In genomic region chr11:81014776-81015175, GRCm38 (mm10) we compare ENCODE assay signal across 25 mouse cellular contexts.
DNase-seq lines count a peak whose midpoint lies in the region; ATAC-seq lines count a peak whose summit lies in the region.
"Had no signal": no experiment of that assay in that cellular context is flagged by ENCODE, and none has a peak within 500 bp of the region (broad histone marks: within the 10 kb centered on the region; RNA-seq: fewer than 3 reads in every experiment).

No protein-coding gene starts in this region.

- DNase-seq in cerebellum, adult 18-20 months, result peak; percentile 39 to 43
- DNase-seq in cerebellum, adult 8-10 months, result no peak
- DNase-seq in cerebellum, adult 9-10 months, result peak; percentile 28
- peak; percentile 41 to 60 for DNase-seq in cerebellum, postnatal 14 days
- no peak for DNase-seq in right cerebral cortex, adult 2 months (ENCODE audit: low spot score in 2 of 2)
- no peak for DNase-seq in adrenal gland, postnatal 14 days
- DNase-seq: adrenal gland, adult 2 months; adrenal gland, postnatal 25 days; gastrocnemius, postnatal 25 days; heart, adult 18-20 months; heart, postnatal 10 days; heart, postnatal 36 days; kidney, adult 11 months; kidney, adult 9 months had no signal

- H3K27ac ChIP-seq in forebrain, embryonic 13.5 days, result no peak overlapping the region
- H3K27ac ChIP-seq: embryonic facial prominence, embryonic 12.5 days; embryonic facial prominence, embryonic 15.5 days; forebrain, embryonic 15.5 days; heart, embryonic 15.5 days; hindbrain, embryonic 10.5 days; hindbrain, embryonic 13.5 days; intestine, embryonic 15.5 days had no signal

- 91% methylated on average over 8 of the region's 8 CpGs for WGBS in forebrain, embryonic 13.5 days

- H3K4me1 ChIP-seq in forebrain, embryonic 13.5 days, result peaks cover 22% of the 10 kb centered on the region
- H3K4me1 ChIP-seq: embryonic facial prominence, embryonic 12.5 days; embryonic facial prominence, embryonic 15.5 days; heart, embryonic 12.5 days; heart, embryonic 15.5 days; hindbrain, embryonic 10.5 days; intestine, embryonic 15.5 days had no signal

- H3K9me3 ChIP-seq in forebrain, embryonic 13.5 days (replicated peaks), result peaks cover 6% of the 10 kb centered on the region
- H3K9me3 ChIP-seq: embryonic facial prominence, embryonic 12.5 days; embryonic facial prominence, embryonic 15.5 days; forebrain, embryonic 15.5 days; heart, embryonic 15.5 days; hindbrain, embryonic 10.5 days; hindbrain, embryonic 13.5 days; intestine, embryonic 15.5 days had no signal

- no peak overlapping the region for H3K4me3 ChIP-seq in forebrain, embryonic 13.5 days
- H3K4me3 ChIP-seq: embryonic facial prominence, embryonic 12.5 days; embryonic facial prominence, embryonic 15.5 days; forebrain, embryonic 15.5 days; heart, embryonic 12.5 days; heart, embryonic 15.5 days; hindbrain, embryonic 10.5 days; hindbrain, embryonic 13.5 days; intestine, embryonic 15.5 days had no signal

- no peaks in the 10 kb centered on the region for H3K27me3 ChIP-seq in forebrain, embryonic 13.5 days
- H3K27me3 ChIP-seq: embryonic facial prominence, embryonic 12.5 days; embryonic facial prominence, embryonic 15.5 days; forebrain, embryonic 15.5 days; heart, embryonic 12.5 days; heart, embryonic 15.5 days; hindbrain, embryonic 13.5 days; intestine, embryonic 15.5 days had no signal

- no peak for ATAC-seq in forebrain, embryonic 13.5 days
- ATAC-seq: CD4-positive, CD25-positive, alpha-beta regulatory T cell, adult 4 months; forebrain, embryonic 15.5 days; hindbrain, embryonic 16.5 days; intestine, embryonic 15.5 days had no signal

- no peak overlapping the region for H3K4me2 ChIP-seq in forebrain, embryonic 13.5 days
- H3K4me2 ChIP-seq: embryonic facial prominence, embryonic 12.5 days; embryonic facial prominence, embryonic 15.5 days; forebrain, embryonic 15.5 days; heart, embryonic 12.5 days; heart, embryonic 15.5 days; hindbrain, embryonic 13.5 days; intestine, embryonic 15.5 days had no signal

- no peak overlapping the region for H3K9ac ChIP-seq in forebrain, embryonic 13.5 days
- H3K9ac ChIP-seq: embryonic facial prominence, embryonic 12.5 days; embryonic facial prominence, embryonic 15.5 days; forebrain, embryonic 15.5 days; heart, embryonic 12.5 days; heart, embryonic 15.5 days; hindbrain, embryonic 13.5 days; intestine, embryonic 15.5 days had no signal

- H3K36me3 ChIP-seq in forebrain, embryonic 13.5 days (ENCODE audit: poor library complexity, severe bottlenecking), result no peaks in the 10 kb centered on the region
- H3K36me3 ChIP-seq: embryonic facial prominence, embryonic 12.5 days; embryonic facial prominence, embryonic 15.5 days; forebrain, embryonic 15.5 days; heart, embryonic 12.5 days; heart, embryonic 15.5 days; hindbrain, embryonic 10.5 days; hindbrain, embryonic 13.5 days; intestine, embryonic 15.5 days had no signal

Comparison
In these comparisons a context has a peak if more than half of its experiments do, and no peak if none do; other contexts are left out.
1. DNase-seq: peak in cerebellum, adult 18-20 months (2 of 2), cerebellum, adult 9-10 months (single experiment) and cerebellum, postnatal 14 days (2 of 2); none in cerebellum, adult 8-10 months (single experiment), right cerebral cortex, adult 2 months (0 of 2) and adrenal gland, postnatal 14 days (single experiment).